Mouse (Mus musculus) hindbrain, embryonic 16.5 days (tissue): ENCODE measurements around the gene Gm49405. TPM values are rescaled to one million over a fixed set of nuclear protein-coding genes. Genes with fewer than 3 reads are reported as not detected.
"Not testable (repeated sequence)": the region's sequence is repeated elsewhere in the genome, so short reads cannot be mapped to it uniquely, and the experiment has no call there.

Experiments
- ATAC-seq: fragments of 200-750 bp; cut with Nextera tagmentation; 2 replicates; pipeline ENCODE4 v1.8.0; 2017; ENCODE audit warnings: moderate TSS enrichment, moderate library complexity
- H3K27ac ChIP-seq: fragments of 300-500 bp; sonication (generic); 2 replicates; pipeline ENCODE4 v1.5.1; 2014; ENCODE audit warnings: low read depth, mild to moderate bottlenecking, control low read depth, low read length, moderate library complexity
- H3K27me3 ChIP-seq: fragments of 300-500 bp; sonication (generic); replicated peaks from 2 replicates; pipeline ENCODE4 v1.6.1; 2014; ENCODE audit warnings: low read length; ENCODE audit not compliant: control insufficient read depth, insufficient read depth
- H3K36me3 ChIP-seq: fragments of 300-500 bp; sonication (generic); 2 replicates; pipeline ENCODE4 v1.6.1; 2014; ENCODE audit warnings: mild to moderate bottlenecking, low read length, moderate library complexity, mixed read lengths; ENCODE audit not compliant: control insufficient read depth, insufficient read depth
- H3K4me1 ChIP-seq: fragments of 300-500 bp; sonication (generic); 2 replicates; pipeline ENCODE4 v1.6.1; 2014; ENCODE audit warnings: low read depth, low read length; ENCODE audit not compliant: control insufficient read depth, insufficient read depth
- H3K4me2 ChIP-seq: fragments of 300-500 bp; sonication (generic); 2 replicates; pipeline ENCODE4 v1.6.1; 2014; ENCODE audit warnings: mild to moderate bottlenecking, low read length, control low read depth, moderate library complexity
- H3K4me3 ChIP-seq: fragments of 300-500 bp; sonication (generic); 2 replicates; pipeline ENCODE4 v1.5.1; 2014; ENCODE audit warnings: mild to moderate bottlenecking, low read length, control low read depth, moderate library complexity
- H3K9ac ChIP-seq: fragments of 300-500 bp; sonication (generic); 2 replicates; pipeline ENCODE4 v1.6.1; 2014; ENCODE audit warnings: low read depth, mild to moderate bottlenecking, control low read depth, low read length, moderate library complexity
- H3K9me3 ChIP-seq: fragments of 300-500 bp; sonication (generic); 2 replicates; pipeline ENCODE4 v1.6.1; 2014; ENCODE audit warnings: mild to moderate bottlenecking, low read length, moderate library complexity; ENCODE audit not compliant: control insufficient read depth
- WGBS: fragments of 180-500 bp; shearing (Covaris S2); extraction: QIAGEN DNeasy Blood & Tissue Kit; methylation state at CpG from one replicate; pipeline ENCODE4 v1.1.7; 2014; 5-methylcytosine and 5-hydroxymethylcytosine counted together
- polyA plus RNA-seq: library from polyadenylated mRNA; unstranded; fragments of >200 nt; fragmentation: Nextera tagmentation; extraction: Ambion mirVana; gene quantifications from 2 replicates; pipeline ENCODE4 v1.2.1, GENCODE M21; 2015

Gene Gm49405
- polyA plus RNA-seq = 3.5 and 4.3 TPM in 2 replicates

GRCm38 (mm10) chr19:4000119-4000900 is at the start of gene Gm49405, which contains the start of gene Nudt8:
TSS of gene Gm49405 (plus strand) at chr19:4000626.
TSS of gene Nudt8 (plus strand) at chr19:4000580.
- H3K4me3 ChIP-seq = peak within 1 kb of the TSS; percentile 73
- ATAC-seq = peak; percentile 93
- H3K9ac ChIP-seq = peak within 1 kb of the TSS; percentile 87
- no peaks in the 10 kb centered on the region for H3K36me3 ChIP-seq
- no peaks in the 10 kb centered on the region for H3K27me3 ChIP-seq
- peak within 1 kb of the TSS; percentile 77 for H3K4me2 ChIP-seq
- peaks cover 9% of the 10 kb centered on the region for H3K4me1 ChIP-seq
- under 1% methylated on average over 64 of the region's 64 CpGs for WGBS
- peak within 1 kb of the TSS; percentile 91 for H3K27ac ChIP-seq
- no peaks in the 10 kb centered on the region for H3K9me3 ChIP-seq

GRCm38 (mm10) chr19:3951461-3951860 is 49.0 kb upstream of the Gm49405 start:
- Histone ChIP-seq H3K36me3 (no peaks in the 10 kb centered on the region), H3K27ac (no peak overlapping the region), H3K4me1 (no peaks in the 10 kb centered on the region), H3K4me3 (no peak overlapping the region), H3K9me3 (no peaks in the 10 kb centered on the region), H3K9ac (no peak overlapping the region), H3K4me2 (no peak overlapping the region), H3K27me3 (no peaks in the 10 kb centered on the region)
- ATAC-seq = no peak

GRCm38 (mm10) chr19:3952099-3952498 is 48.3 kb upstream of the Gm49405 start:
- Histone ChIP-seq H3K9me3 (no peaks in the 10 kb centered on the region), H3K9ac (no peak overlapping the region), H3K27ac (no peak overlapping the region), H3K4me1 (no peaks in the 10 kb centered on the region), H3K4me3 (no peak overlapping the region), H3K36me3 (no peaks in the 10 kb centered on the region), H3K4me2 (no peak overlapping the region), H3K27me3 (no peaks in the 10 kb centered on the region)
- ATAC-seq = no peak
- 76% methylated on average over 1 of the region's 1 CpGs for WGBS

- no peak overlapping the region for H3K4me3 ChIP-seq
- H3K4me1 ChIP-seq = no peaks in the 10 kb centered on the region
- no peaks in the 10 kb centered on the region for H3K27me3 ChIP-seq
- WGBS = 85% methylated on average over 3 of the region's 3 CpGs
- no peak overlapping the region for H3K4me2 ChIP-seq
- ATAC-seq = no peak
- H3K36me3 ChIP-seq = no peaks in the 10 kb centered on the region
- no peaks in the 10 kb centered on the region for H3K9me3 ChIP-seq
- no peak overlapping the region for H3K27ac ChIP-seq
- no peak overlapping the region for H3K9ac ChIP-seq
Observed at GRCm38 (mm10) chr19:3955033-3955432, 45.4 kb upstream of the Gm49405 start.

GRCm38 (mm10) chr19:3955804-3956203 is 44.6 kb upstream of the Gm49405 start:
- Histone ChIP-seq H3K4me3 (no peak overlapping the region), H3K4me1 (no peaks in the 10 kb centered on the region), H3K36me3 (no peaks in the 10 kb centered on the region), H3K27ac (no peak overlapping the region), H3K9me3 (no peaks in the 10 kb centered on the region), H3K27me3 (no peaks in the 10 kb centered on the region), H3K4me2 (no peak overlapping the region), H3K9ac (no peak overlapping the region)
- ATAC-seq = no peak
- 57% methylated on average over 4 of the region's 4 CpGs for WGBS

GRCm38 (mm10) chr19:3957296-3958036 is 43.0 kb upstream of the Gm49405 start:
- not testable (repeated sequence) for H3K9ac ChIP-seq, H3K9me3 ChIP-seq, H3K27ac ChIP-seq, H3K36me3 ChIP-seq, H3K4me1 ChIP-seq, H3K4me2 ChIP-seq, H3K4me3 ChIP-seq, H3K27me3 ChIP-seq, ATAC-seq
- 86% methylated on average over 4 of the region's 5 CpGs for WGBS

GRCm38 (mm10) chr19:3958470-3958869 is 42.0 kb upstream of the Gm49405 start, which contains the start of gene Aldh3b3:
TSS of gene Aldh3b3 (plus strand) at chr19:3958645.
- Histone ChIP-seq H3K27ac (no peak within 1 kb of the TSS), H3K27me3 (no peaks in the 10 kb centered on the region), H3K4me2 (no peak within 1 kb of the TSS), H3K4me1 (no peaks in the 10 kb centered on the region), H3K9me3 (no peaks in the 10 kb centered on the region), H3K9ac (no peak within 1 kb of the TSS), H3K36me3 (no peaks in the 10 kb centered on the region), H3K4me3 (no peak within 1 kb of the TSS)
- WGBS = 77% methylated on average over 4 of the region's 4 CpGs
- no peak for ATAC-seq

- Histone ChIP-seq H3K9ac (no peak overlapping the region), H3K4me2 (no peak overlapping the region), H3K9me3 (no peaks in the 10 kb centered on the region), H3K27me3 (no peaks in the 10 kb centered on the region), H3K36me3 (no peaks in the 10 kb centered on the region), H3K4me3 (no peak overlapping the region), H3K27ac (no peak overlapping the region), H3K4me1 (no peaks in the 10 kb centered on the region)
- ATAC-seq = no peak
Observed at GRCm38 (mm10) chr19:3959030-3959429, 41.4 kb upstream of the Gm49405 start.

- WGBS = 85% methylated on average over 5 of the region's 5 CpGs
- ATAC-seq = no peak
- H3K27ac ChIP-seq = no peak overlapping the region
Observed at GRCm38 (mm10) chr19:3960211-3960610, 40.2 kb upstream of the Gm49405 start.

More at GRCm38 (mm10) chr19:3960211-3960610, 40.2 kb upstream of the Gm49405 start:
- Histone ChIP-seq H3K9ac (no peak overlapping the region), H3K9me3 (no peaks in the 10 kb centered on the region), H3K4me2 (no peak overlapping the region), H3K36me3 (no peaks in the 10 kb centered on the region), H3K27me3 (no peaks in the 10 kb centered on the region), H3K4me3 (no peak overlapping the region), H3K4me1 (no peaks in the 10 kb centered on the region)
